Mouse (Mus musculus) cerebellum, adult 2 months (tissue): Measurements from ENCODE around the gene Gm13889.

Experiments
- CTCF ChIP-seq: fragments of 200-500 bp; IDR thresholded peaks from 2 replicates; pipeline ENCODE4 v1.5.1; 2011; ENCODE audit warnings: low read depth, mild to moderate bottlenecking, control low read depth, low read length, moderate library complexity, borderline replicate concordance; ENCODE audit not compliant: insufficient read depth
- POLR2A ChIP-seq: fragments of 200-500 bp; IDR thresholded peaks from 2 replicates; pipeline ENCODE4 v1.6.1; 2011; ENCODE audit warnings: low read length, control low read depth, borderline replicate concordance; ENCODE audit not compliant: insufficient read depth

GRCm38 (mm10) chr2:94002331-94002730, 45.3 kb upstream of the Gm13889 start:
- TF ChIP-seq CTCF: peak; percentile 92
- no peak for TF ChIP-seq POLR2A
